Mouse (Mus musculus) E14TG2a.4 (cell line): Measurements from ENCODE around the gene Map9.

ENCODE experiments used
- CTCF ChIP-seq: conservative IDR thresholded peaks from 2 replicates; pipeline ENCODE4 v1.5.1; 2014; ENCODE audit warnings: low read length
- NANOG ChIP-seq: IDR thresholded peaks from 2 replicates; pipeline ENCODE4 v1.6.1; 2014; ENCODE audit warnings: borderline replicate concordance, low read length, mixed read lengths

GRCm38 (mm10) chr3:82385091-82385490 lies 27.2 kb downstream of the Map9 start:
- TF ChIP-seq CTCF (no peak), NANOG (no peak)
